8 mouse cellular contexts compared by ENCODE assay signal in genomic region chr5:21736956-21737585, GRCm38 (mm10). TPM values are rescaled to one million over a fixed set of nuclear protein-coding genes. Genes with fewer than 3 reads are reported as not detected.
DNase-seq lines count a peak whose midpoint lies in the region; ATAC-seq and TF ChIP-seq lines count a peak whose summit lies in the region.

Gene Pmpcb (plus strand): TSS chr5:21737141.

- peak; percentile 80 for TF ChIP-seq CTCF in bone marrow macrophage, adult 2 months (IDR thresholded peaks at IDR 0.05; ENCODE audit: low read depth, low read length)
- peak; percentile 59; the same call in 1 of the 2 replicates for TF ChIP-seq CTCF in embryonic fibroblast, embryonic 13.5 days (IDR thresholded peaks at IDR 0.05; ENCODE audit: borderline replicate concordance, insufficient read depth, low read length)

- ATAC-seq in kidney, embryonic 15.5 days (replicated peaks; ENCODE audit: low FRiP score): peak; percentile 83
- ATAC-seq in monocyte, adult 5-6 weeks (replicated peaks; ENCODE audit: insufficient number of reproducible peaks, low FRiP score, low TSS enrichment, poor library complexity, severe bottlenecking): peak; percentile 93

- peak within 1 kb of the TSS; percentile 67 for H3K4me2 ChIP-seq in kidney, embryonic 15.5 days

- WGBS in heart, embryonic 10.5 days: under 1% methylated on average over 42 of the region's 42 CpGs
- WGBS in kidney, embryonic 15.5 days: under 1% methylated on average over 41 of the region's 42 CpGs

- no peak for TF ChIP-seq POLR2A in bone marrow macrophage, adult 2 months (IDR thresholded peaks at IDR 0.05; ENCODE audit: borderline replicate concordance, low read depth, low read length)
- TF ChIP-seq POLR2A in embryonic fibroblast, embryonic 13.5 days (IDR thresholded peaks at IDR 0.05; ENCODE audit: low read depth, low read length): peak; percentile 49; the same call in 1 of the 2 replicates

- H3K27me3 ChIP-seq in heart, embryonic 10.5 days (ENCODE audit: insufficient read depth, poor library complexity, severe bottlenecking): no peaks in the 10 kb centered on the region
- H3K27me3 ChIP-seq in kidney, embryonic 15.5 days: no peaks in the 10 kb centered on the region

- peak within 1 kb of the TSS; percentile 84 for H3K4me3 ChIP-seq in bone marrow macrophage, adult 2 months (ENCODE audit: insufficient read depth, low read length)
- peak within 1 kb of the TSS; percentile 87 for H3K4me3 ChIP-seq in embryonic fibroblast, embryonic 13.5 days (ENCODE audit: insufficient read depth, low read length)
- peak within 1 kb of the TSS; percentile 95 for H3K4me3 ChIP-seq in heart, embryonic 10.5 days
- H3K4me3 ChIP-seq in kidney, embryonic 15.5 days (replicated peaks): peak within 1 kb of the TSS; percentile 99

- peak within 1 kb of the TSS; percentile 89 for H3K9ac ChIP-seq in kidney, embryonic 15.5 days

- peaks cover 11% of the 10 kb centered on the region for H3K4me1 ChIP-seq in bone marrow macrophage, adult 2 months (ENCODE audit: control insufficient read depth, insufficient read depth, low read length)
- H3K4me1 ChIP-seq in embryonic fibroblast, embryonic 13.5 days (ENCODE audit: control insufficient read depth, insufficient read depth, low read length): no peaks in the 10 kb centered on the region
- H3K4me1 ChIP-seq in heart, embryonic 10.5 days: peaks cover 9% of the 10 kb centered on the region
- peaks cover 18% of the 10 kb centered on the region for H3K4me1 ChIP-seq in kidney, embryonic 15.5 days

- H3K36me3 ChIP-seq in heart, embryonic 10.5 days: peaks cover 31% of the 10 kb centered on the region
- H3K36me3 ChIP-seq in kidney, embryonic 15.5 days: peaks cover 32% of the 10 kb centered on the region

- no peaks in the 10 kb centered on the region for H3K9me3 ChIP-seq in heart, embryonic 10.5 days
- H3K9me3 ChIP-seq in kidney, embryonic 15.5 days (replicated peaks): no peaks in the 10 kb centered on the region

- peak within 1 kb of the TSS; percentile 35; the same call in 1 of the 2 replicates for H3K27ac ChIP-seq in bone marrow macrophage, adult 2 months (ENCODE audit: insufficient read depth, low read depth, low read length)
- H3K27ac ChIP-seq in embryonic fibroblast, embryonic 13.5 days (ENCODE audit: insufficient read depth, low read length): peak within 1 kb of the TSS; percentile 36
- peak within 1 kb of the TSS; percentile 97 for H3K27ac ChIP-seq in heart, embryonic 10.5 days
- peak within 1 kb of the TSS; percentile 88 for H3K27ac ChIP-seq in kidney, embryonic 15.5 days

- DNase-seq in A20 (ENCODE audit: low read depth, low spot score) (peak; percentile 90), liver (peak; percentile 86)
- DNase-seq in heart, embryonic 10.5 days (ENCODE audit: low spot score): peak; percentile 94
- peak; percentile 86 to 94 for DNase-seq in spleen, postnatal 4 days (ENCODE audit: low spot score in 2 of 2)

RNA-seq across cellular contexts. Expression of gene Pmpcb, which starts in this region (rescaled TPM):
- 63.2 and 66.2 TPM in 2 replicates for polyA plus RNA-seq in bone marrow macrophage, adult 2 months (2012; ENCODE audit: insufficient read depth, insufficient read length, missing spikeins)
- polyA plus RNA-seq in embryonic fibroblast, embryonic 13.5 days (2011; ENCODE audit: insufficient read length, low read depth, missing spikeins): 78.7 and 107 TPM in 2 replicates
- 100 and 115 TPM in 2 replicates for polyA plus RNA-seq in heart, embryonic 10.5 days (2016; fragmentation: Nextera tagmentation; extraction: Ambion mirVana)
- polyA plus RNA-seq in kidney, embryonic 15.5 days (2015; fragmentation: Nextera tagmentation; extraction: Ambion mirVana): 90.5 and 97.7 TPM in 2 replicates
- 72.0 to 160 TPM (median 85.6 TPM) in 3 replicates for total RNA-seq in monocyte, adult 5-6 weeks (2017)

Comparison
In these comparisons a context has a peak if more than half of its experiments do, and no peak if none do; other contexts are left out.
1. Peak in every context shown above with its lines: DNase-seq, ATAC-seq, H3K4me3 ChIP-seq and H3K27ac ChIP-seq.
2. H3K27ac ChIP-seq: peak in every context shown above with its lines; median percentile 97 in heart, embryonic 10.5 days; 88 in kidney, embryonic 15.5 days; 36 in embryonic fibroblast, embryonic 13.5 days; 35 in bone marrow macrophage, adult 2 months.